Mouse (Mus musculus): ENCODE measurements around the gene Zbtb39.

DNA sequence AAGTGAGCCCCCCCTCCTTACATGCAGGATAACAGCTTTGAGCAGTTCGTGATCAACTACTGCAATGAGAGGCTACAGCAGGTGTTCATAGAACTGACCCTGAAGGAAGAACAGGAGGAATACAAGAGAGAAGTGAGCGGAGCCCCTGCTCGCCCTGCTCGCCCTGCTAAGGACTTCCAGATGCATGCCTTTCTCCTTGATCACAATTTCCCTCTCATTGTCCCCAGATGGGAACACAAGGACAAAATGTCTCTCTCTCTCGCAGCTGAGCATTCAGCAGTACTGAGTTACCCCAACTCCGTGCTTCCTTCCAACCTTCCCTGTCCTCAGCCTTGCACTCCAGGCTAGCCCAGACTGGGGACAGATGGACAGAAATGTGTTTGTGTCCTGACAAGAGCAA is 26.6 kb upstream of the Zbtb39 start:
- no peak for TF ChIP-seq CTCF (IDR thresholded peaks at IDR 0.05; ENCODE audit: extremely low read depth, insufficient read length, insufficient replicate concordance, low read depth, low read length)
- no peak for TF ChIP-seq POLR2A (IDR thresholded peaks at IDR 0.05; ENCODE audit: low read depth, low read length)

Measured in small intestine, adult 2 months (tissue).